Mouse (Mus musculus) kidney, adult 2 months (tissue): ENCODE results near the gene Emb. TPM values are rescaled to one million over a fixed set of nuclear protein-coding genes. Genes with fewer than 3 reads are reported as not detected.

Source experiments
- DNase-seq: peaks from one replicate; pipeline ENCODE4 v3.0.0; 2021
- H3K27ac ChIP-seq: fragments of 200-500 bp; 2 replicates; pipeline ENCODE4 v1.5.1; 2012; ENCODE audit warnings: low read depth, low read length, control low read depth, inconsistent platforms; ENCODE audit not compliant: insufficient read depth
- H3K27me3 ChIP-seq: fragments of 200-500 bp; replicated peaks from 2 replicates; pipeline ENCODE4 v1.6.1; 2012; ENCODE audit warnings: mild to moderate bottlenecking, moderate library complexity, low read length, inconsistent platforms; ENCODE audit not compliant: control insufficient read depth, insufficient read depth
- H3K36me3 ChIP-seq: fragments of 200-500 bp; 2 replicates; pipeline ENCODE4 v1.6.1; 2012; ENCODE audit warnings: mild to moderate bottlenecking, moderate library complexity, low read length, inconsistent platforms; ENCODE audit not compliant: control insufficient read depth, insufficient read depth
- H3K4me1 ChIP-seq: fragments of 200-500 bp; 2 replicates; pipeline ENCODE4 v1.6.1; 2011; ENCODE audit warnings: low read length; ENCODE audit not compliant: control insufficient read depth, insufficient read depth
- H3K4me3 ChIP-seq: fragments of 200-500 bp; 2 replicates; pipeline ENCODE4 v1.5.1; 2011; ENCODE audit warnings: mild to moderate bottlenecking, low read depth, low read length, control low read depth; ENCODE audit not compliant: insufficient read depth
- CTCF ChIP-seq: fragments of 200-500 bp; conservative IDR thresholded peaks from 2 replicates; pipeline ENCODE4 v1.5.1; 2011; ENCODE audit warnings: low read depth, mild to moderate bottlenecking, control low read depth, low read length, moderate library complexity, mixed read lengths; ENCODE audit not compliant: insufficient read depth, insufficient read length
- POLR2A ChIP-seq: fragments of 200-500 bp; IDR thresholded peaks from one replicate; pipeline ENCODE4 v1.6.1; 2011; ENCODE audit warnings: low read depth, low read length, control low read depth
- WGBS: fragments of 180-500 bp; shearing (Covaris S2); methylation state at CpG from one replicate; pipeline ENCODE4 v1.1.7; 2018; 5-methylcytosine and 5-hydroxymethylcytosine counted together
- polyA plus RNA-seq: library from polyadenylated mRNA; depleted of rRNA; stranded (reverse); fragments of >200 nt; gene quantifications from 2 replicates; pipeline ENCODE4 v1.2.3, GENCODE M21; 2012

The Emb gene
- polyA plus RNA-seq, 1 experiment, result 13.7 TPM

DNA sequence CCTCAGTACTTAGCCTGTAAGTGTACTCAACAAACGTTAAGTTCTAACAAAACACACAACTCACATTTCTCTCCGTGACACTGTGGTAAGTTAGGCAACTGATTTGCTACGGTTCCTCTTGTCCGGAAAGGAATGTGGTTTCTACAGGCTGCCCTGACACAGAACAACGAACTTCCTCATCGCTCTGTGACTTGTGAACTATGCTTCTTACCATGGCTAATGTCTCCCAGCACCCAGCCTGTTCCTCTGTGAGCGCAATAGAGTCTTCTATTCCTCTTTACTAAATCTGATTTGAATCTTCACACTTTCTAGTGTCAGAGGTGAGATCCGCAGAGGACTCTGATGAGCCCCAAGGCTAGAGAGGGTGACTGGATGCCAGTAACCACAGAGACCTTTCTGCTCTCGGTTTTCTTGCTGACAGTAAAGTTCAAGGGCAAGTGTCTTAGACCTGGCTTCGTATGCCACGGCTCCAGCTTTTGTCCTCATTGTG, 3.1 kb downstream of the Emb start:
- 53% methylated on average over 11 of the region's 11 CpGs for WGBS
- no peak for DNase-seq
- no peak for TF ChIP-seq POLR2A
- no peak for TF ChIP-seq CTCF
- Histone ChIP-seq H3K27me3 (no peaks in the 10 kb centered on the region), H3K4me3 (no peak overlapping the region), H3K4me1 (no peaks in the 10 kb centered on the region), H3K27ac (no peak overlapping the region), H3K36me3 (no peaks in the 10 kb centered on the region)

DNA sequence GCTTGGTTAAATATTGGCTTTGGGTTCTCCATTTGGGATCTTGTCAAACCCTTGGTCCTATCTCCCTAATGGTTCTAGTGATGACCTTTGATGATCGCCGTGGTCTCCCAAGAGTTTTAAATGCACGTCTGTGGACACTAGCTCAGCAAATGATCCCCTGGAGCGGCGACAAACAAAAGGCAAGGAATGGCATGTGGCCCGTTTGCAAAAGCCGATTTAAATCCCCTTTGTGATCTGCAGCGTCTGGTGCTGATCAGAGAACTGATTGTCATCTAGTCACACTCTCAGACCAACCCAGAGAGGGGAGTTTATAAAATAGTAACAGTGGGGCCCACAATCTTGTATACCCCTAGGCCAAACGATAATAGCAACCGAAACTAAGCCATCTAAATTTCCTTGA, 7.1 kb downstream of the Emb start:
- H3K27me3 ChIP-seq, result no peaks in the 10 kb centered on the region
- no peak overlapping the region for H3K4me3 ChIP-seq
- WGBS, result 37% methylated on average over 10 of the region's 10 CpGs
- H3K4me1 ChIP-seq, result no peaks in the 10 kb centered on the region
- no peak for DNase-seq
- no peaks in the 10 kb centered on the region for H3K36me3 ChIP-seq
- no peak for TF ChIP-seq POLR2A
- TF ChIP-seq CTCF, result no peak
- no peak overlapping the region for H3K27ac ChIP-seq

DNA sequence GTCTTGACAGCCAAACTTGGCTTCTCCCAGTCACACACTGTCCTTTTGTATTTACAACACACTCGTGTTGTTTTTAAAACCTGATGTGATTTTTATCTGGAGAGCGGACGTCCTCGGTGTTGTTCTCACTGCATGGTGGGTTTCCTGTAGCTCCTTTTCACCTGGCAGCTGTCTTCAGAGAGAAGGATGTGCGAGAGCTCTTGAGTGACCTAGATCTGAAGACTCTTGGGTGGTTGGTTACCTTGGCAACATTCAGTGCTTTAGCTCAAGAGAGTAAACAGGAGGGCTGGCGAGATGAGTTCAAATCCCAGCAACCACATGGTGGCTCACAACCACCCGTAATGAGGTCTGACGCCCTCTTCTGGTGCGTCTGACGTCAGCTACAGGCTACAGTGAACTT, 7.8 kb downstream of the Emb start:
- Histone ChIP-seq H3K36me3 (no peaks in the 10 kb centered on the region), H3K27me3 (0 out of 2 replicates have a peak, but pooled peaks cover 2% of the 10 kb centered on the region), H3K4me1 (no peaks in the 10 kb centered on the region), H3K27ac (no peak overlapping the region), H3K4me3 (no peak overlapping the region)
- WGBS, result 46% methylated on average over 10 of the region's 10 CpGs
- TF ChIP-seq POLR2A, result no peak
- no peak for TF ChIP-seq CTCF
- DNase-seq, result no peak

DNA sequence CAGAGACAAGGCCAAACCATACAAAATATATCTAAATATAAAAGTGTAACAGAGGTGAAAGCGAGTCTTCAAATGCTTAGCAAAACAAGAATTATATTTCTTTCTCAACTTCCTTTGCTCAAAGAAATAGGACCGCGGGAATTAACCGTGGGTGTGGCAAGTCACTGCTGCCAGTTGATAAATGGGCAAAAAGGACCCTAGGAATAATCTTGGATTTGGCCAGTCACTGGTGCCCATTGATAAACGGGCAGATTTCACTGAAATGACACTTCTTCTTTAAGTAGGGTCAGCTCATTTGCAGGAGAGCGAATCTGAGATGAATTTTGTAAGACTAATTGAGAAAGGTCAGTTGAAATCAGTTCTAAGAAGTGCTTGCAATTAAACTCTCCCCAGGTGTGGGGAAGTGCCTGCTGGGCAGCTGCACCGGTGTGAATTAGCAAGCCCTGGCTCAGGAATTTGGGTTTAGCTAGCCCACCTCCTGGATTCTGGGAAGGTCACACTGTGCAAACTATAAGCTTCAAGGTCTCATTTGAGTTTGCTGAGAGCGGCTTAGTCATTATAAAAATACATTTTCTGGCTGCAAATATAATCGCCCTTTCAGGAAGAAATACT, 8.5 kb downstream of the Emb start:
- 42% methylated on average over 9 of the region's 9 CpGs for WGBS
- Histone ChIP-seq H3K4me1 (no peaks in the 10 kb centered on the region), H3K36me3 (no peaks in the 10 kb centered on the region), H3K4me3 (no peak overlapping the region), H3K27ac (no peak overlapping the region), H3K27me3 (0 out of 2 replicates have a peak, but pooled peaks cover 2% of the 10 kb centered on the region)
- TF ChIP-seq POLR2A (no peak), CTCF (no peak)
- no peak for DNase-seq

DNA sequence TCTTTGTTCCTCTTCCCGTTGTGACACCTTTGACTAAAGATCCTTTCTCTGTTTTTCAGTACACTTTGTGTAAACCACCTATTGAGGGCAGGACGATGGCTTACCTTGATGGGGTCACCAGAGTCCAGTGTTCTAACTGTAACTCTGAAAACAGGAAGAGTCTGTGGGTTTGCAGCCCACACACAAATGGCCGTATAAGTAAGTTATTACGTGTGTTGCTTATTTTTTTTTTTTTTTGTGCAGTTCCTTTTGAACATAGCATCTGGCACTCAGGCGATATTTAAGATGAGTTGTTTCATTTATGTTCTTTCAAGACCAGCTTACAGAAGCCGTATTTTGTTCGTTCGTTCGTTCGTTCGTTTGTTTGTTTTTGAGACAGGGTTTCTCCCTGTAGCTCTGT, 9.3 kb downstream of the Emb start:
- Histone ChIP-seq H3K27ac (no peak overlapping the region), H3K4me1 (no peaks in the 10 kb centered on the region), H3K36me3 (no peaks in the 10 kb centered on the region), H3K4me3 (no peak overlapping the region), H3K27me3 (0 out of 2 replicates have a peak, but pooled peaks cover 2% of the 10 kb centered on the region)
- WGBS, result 68% methylated on average over 11 of the region's 11 CpGs
- TF ChIP-seq CTCF, result no peak
- TF ChIP-seq POLR2A, result no peak
- no peak for DNase-seq

GRCm38 (mm10) chr13:117218092-117218491, 9.8 kb downstream of the Emb start:
- 93% methylated on average over 2 of the region's 2 CpGs for WGBS
- no peak for TF ChIP-seq CTCF
- TF ChIP-seq POLR2A, result no peak
- no peak overlapping the region for H3K27ac ChIP-seq
- no peak for DNase-seq
- no peaks in the 10 kb centered on the region for H3K36me3 ChIP-seq
- H3K4me3 ChIP-seq, result no peak overlapping the region
- no peaks in the 10 kb centered on the region for H3K4me1 ChIP-seq
- H3K27me3 ChIP-seq, result 0 out of 2 replicates have a peak, but pooled peaks cover 2% of the 10 kb centered on the region

DNA sequence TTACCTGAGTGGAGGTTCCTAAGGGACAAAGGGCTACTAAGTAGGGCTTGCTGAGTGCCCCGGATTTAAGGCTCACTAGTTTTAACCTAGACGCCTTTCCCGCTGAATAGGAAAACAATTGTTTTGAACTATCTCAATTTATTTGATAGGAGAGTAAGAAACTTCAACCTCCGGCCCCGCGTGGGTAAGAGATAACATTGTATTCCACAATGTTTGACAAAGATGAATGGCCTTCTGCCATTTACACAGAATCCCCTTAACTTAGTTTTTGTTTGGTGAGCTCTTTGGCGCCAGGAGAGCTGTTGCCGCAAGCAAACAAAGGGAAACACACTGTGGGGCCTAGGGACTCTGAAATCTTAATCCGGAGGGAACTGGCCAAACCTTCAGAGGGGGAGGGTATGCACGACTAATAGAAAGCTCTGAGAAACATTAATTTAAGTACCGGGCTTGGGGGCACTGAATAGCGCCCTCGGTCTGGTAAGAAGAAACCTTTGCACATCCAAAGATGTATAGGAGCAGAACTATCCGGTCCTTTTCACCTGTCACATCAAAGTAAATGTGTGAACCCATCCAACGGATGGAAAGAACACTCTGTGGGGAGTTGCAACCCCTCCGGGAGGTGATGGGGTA, 11.7 kb downstream of the Emb start:
- no peaks in the 10 kb centered on the region for H3K36me3 ChIP-seq
- DNase-seq, result no peak
- H3K27ac ChIP-seq, result no peak overlapping the region
- 21% methylated on average over 16 of the region's 16 CpGs for WGBS
- TF ChIP-seq POLR2A, result no peak
- H3K4me3 ChIP-seq, result peak overlapping the region; percentile 54
- 0 out of 2 replicates have a peak, but pooled peaks cover 2% of the 10 kb centered on the region for H3K27me3 ChIP-seq
- no peaks in the 10 kb centered on the region for H3K4me1 ChIP-seq
